Mouse (Mus musculus) adrenal gland, postnatal 10 days (tissue): ENCODE measurements around the gene Taf3. TPM values are rescaled to one million over a fixed set of nuclear protein-coding genes. Genes with fewer than 3 reads are reported as not detected.

ENCODE experiments used
- DNase-seq: peaks from one replicate; pipeline ENCODE4 v3.0.0; 2021; ENCODE audit warnings: mixed read lengths
- total RNA-seq, 2 experiments: library from RNA; stranded (reverse); gene quantifications; 2 replicates each; pipeline ENCODE4 v1.2.3; 2021

The Taf3 gene
- total RNA-seq, 2 experiments from 2014 or later: 9.6 to 10.6 TPM

DNA sequence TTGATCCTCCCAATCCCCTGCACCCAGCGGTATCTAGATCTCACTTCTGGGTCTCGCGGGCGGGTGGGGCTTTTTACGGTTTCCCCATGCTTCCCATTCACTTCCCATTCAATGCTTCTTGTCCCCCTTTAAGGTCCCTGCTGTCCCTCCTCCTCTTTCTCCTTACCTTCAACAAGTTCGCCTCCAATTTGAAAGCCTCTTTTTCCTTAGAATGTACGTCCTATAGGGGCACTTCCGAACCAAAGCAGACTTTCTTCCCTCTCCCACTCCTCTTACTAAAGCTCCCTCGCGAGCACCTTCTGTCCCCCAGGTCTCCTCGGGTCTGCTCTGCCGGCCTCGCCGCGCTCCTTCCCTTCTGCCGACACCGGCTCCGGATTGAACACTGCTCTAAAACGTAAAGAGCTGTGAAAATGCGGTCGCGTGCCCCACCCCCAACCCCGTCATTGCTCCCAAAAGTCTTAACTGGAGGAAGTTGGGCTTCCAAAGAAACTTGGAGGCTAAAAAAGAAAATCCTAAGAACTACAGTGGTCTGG is 158.7 kb downstream of the Taf3 start, which contains the start of gene Gata3:
Gata3 (minus strand) TSS at position 384 of the 533 bp plus-strand sequence.
- no peak for DNase-seq

GRCm38 (mm10) chr2:9888913-9889650 is 159.3 kb downstream of the Taf3 start, which contains the start of gene 9230102O04Rik:
9230102O04Rik (minus strand) TSS chr2:9889540.
- peak; percentile 48 for DNase-seq

GRCm38 (mm10) chr2:9887636-9888035 is 160.8 kb downstream of the Taf3 start:
- no peak for DNase-seq

GRCm38 (mm10) chr2:9886921-9887610 is 161.3 kb downstream of the Taf3 start:
- no peak for DNase-seq

GRCm38 (mm10) chr2:9886031-9886430 is 162.4 kb downstream of the Taf3 start:
- DNase-seq: no peak

DNA sequence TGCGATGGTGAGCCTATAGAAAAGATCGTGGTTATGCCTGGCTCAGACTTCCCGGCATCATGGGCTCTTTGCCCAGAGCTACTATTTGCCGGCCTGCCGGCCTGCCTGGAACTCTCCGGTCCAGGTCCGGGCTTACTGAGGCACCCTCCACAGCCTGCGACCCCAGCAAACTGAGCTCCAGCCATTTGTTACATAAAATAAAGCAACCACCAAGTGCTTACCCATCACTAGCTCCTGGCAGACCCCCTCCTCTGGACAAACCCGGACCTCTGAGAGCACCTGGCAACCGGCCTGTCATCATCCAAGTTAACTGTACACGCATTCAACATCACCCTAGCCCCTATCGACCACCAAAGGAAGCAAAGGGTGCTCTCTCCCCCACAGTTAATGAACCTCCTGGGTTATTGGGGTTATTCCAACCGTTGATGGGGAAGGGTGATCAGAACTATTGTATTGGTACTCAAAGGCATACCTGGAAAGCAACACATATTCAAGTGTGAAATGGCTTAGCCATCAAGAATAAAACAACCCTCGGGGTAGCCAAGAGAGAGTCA is 163.1 kb downstream of the Taf3 start:
- no peak for DNase-seq

DNA sequence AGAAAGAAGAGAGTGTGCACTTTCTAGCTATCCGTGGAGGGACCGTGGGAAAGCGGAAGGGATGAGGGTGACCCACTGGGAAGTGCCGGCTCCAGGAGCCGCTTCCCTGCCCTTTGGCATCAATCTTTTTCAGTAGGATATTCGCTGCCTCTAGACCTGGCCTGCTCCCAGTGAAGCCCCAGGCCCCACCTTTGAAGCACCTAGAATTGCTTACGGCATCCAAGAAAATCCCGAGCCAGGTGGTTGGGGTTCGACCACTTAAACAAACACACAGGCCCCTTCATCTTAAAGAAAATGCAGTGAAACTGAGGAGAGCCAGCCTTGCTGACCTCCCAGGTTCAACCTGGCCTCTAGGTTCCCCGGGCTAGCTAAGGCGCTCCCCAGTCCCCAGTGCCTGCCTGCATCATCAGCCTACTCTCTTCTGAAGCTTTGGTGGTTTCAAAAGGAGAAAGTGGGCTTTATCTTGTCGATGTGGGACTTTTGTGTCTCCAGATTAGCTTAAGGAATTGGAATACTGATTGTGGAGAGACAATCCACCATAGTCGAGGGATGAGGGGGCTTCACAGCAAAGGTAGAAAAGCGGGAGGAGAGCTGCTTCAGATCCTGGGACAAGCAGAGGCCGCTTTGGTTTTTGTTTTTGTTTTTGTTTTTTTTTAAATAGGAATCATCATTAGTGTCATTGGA is 163.7 kb downstream of the Taf3 start:
- DNase-seq: no peak

- DNase-seq: no peak
These were observed 164.4 kb downstream of the Taf3 start for GRCm38 (mm10) chr2:9883803-9884532.

DNA sequence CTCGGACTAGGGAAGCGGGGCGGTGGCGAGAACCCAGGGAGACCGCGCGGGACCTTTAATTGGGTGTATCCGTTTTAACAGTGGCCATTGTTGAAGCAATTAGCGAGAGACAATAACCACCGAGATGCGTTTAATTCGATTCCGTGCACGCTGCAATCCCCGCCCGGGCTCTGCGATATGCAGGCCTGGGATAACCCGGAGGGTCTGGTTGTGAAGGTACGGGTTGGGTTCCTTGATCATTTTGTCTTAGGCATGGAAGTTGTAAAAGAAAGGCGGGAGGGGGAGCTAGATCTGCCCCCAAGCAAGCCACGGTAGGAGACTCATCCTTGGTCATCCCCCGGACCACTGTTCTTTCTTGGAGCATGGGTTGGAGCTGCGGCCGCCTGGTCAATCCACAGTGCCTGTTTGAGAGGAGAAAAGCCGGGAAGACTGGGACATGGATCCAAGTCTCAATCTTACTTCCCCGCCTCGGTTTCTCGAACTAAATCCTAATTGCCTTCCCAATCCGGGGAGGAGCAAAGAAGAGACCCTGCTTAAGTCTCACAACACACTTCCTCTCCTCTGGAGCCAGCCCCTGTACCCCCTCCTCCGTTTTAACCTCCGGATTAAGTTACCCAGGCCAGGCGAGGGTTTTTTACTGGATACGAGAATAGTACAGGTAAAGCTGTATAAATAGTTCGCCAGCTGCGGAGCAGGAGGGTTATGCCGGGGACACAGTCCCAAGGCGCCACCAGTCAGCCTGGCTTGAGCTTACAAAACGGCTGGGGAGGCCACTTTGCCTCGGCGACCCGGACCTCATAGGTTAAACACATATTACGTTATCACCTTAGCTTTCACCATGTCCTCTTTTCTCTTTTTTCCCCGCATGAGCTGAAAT is 165.2 kb downstream of the Taf3 start:
- DNase-seq: no peak

- peak; percentile 37 for DNase-seq
These were observed 165.9 kb downstream of the Taf3 start for GRCm38 (mm10) chr2:9882371-9882925.

DNA sequence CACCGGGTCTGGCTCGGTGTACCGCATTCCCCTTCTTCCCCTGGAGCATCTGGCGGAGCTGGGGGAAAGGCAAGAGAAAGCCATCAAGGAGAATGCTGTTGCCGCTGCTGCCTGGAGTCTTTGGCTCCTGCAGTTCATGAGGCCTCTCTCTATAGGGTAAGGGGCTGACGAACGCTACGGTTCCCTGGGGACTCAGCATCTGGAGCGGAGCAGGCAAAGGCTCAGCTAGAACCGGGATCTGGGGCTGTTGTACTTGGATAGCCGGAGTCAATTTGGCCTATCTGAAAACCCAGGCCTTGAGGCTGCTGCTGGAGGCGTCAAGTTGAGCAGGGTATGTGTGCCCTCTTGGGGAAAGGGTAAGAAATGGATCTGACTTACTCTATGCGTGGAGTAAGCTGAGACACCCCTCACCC is 166.8 kb downstream of the Taf3 start:
- DNase-seq: no peak

GRCm38 (mm10) chr2:9881051-9881591 is 167.3 kb downstream of the Taf3 start, which contains the start of gene 4930412O13Rik:
4930412O13Rik (plus strand) TSS chr2:9881252.
- no peak for DNase-seq

GRCm38 (mm10) chr2:9880271-9880670 is 168.1 kb downstream of the Taf3 start:
- DNase-seq: no peak

DNA sequence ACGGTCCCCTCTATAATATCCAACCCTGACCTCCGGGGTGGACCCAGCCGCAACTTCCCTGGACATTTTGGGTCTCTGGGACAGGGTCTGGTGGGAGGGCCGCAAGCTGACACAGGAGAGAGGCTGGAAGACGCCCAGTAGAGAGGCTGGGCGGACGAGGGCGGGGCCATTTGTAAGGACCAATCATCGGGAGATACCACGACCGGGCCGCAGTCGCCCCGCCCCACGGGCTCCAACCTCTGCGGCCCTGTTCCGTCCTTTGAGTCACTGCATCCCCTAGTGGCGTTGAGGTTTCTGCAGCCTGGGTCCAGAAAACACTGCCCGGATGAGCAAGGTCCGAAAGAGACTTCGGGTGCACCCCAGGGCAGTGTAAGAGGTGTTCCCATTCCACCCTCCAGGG is 168.9 kb downstream of the Taf3 start:
- DNase-seq: peak; percentile 95

DNA sequence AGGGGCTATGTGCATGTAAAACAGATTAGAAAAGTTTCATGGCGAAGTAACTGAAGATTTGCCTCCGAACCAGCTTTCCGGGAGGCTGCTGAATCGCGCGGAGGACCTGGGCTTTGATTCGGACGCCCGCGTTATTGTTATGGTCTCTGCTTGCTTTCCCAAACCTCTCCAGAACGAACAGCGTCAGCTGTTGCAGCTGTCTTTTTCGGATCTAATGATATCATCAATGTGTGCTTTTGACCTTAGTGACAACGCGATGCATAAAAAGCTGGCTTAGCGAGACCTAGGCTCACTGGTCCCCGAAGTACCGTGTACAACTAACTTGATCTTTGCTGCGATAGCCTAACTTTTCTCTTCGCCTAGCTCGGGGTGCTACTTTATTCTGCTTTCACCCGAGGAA is 169.3 kb downstream of the Taf3 start:
- DNase-seq: peak; percentile 50

DNA sequence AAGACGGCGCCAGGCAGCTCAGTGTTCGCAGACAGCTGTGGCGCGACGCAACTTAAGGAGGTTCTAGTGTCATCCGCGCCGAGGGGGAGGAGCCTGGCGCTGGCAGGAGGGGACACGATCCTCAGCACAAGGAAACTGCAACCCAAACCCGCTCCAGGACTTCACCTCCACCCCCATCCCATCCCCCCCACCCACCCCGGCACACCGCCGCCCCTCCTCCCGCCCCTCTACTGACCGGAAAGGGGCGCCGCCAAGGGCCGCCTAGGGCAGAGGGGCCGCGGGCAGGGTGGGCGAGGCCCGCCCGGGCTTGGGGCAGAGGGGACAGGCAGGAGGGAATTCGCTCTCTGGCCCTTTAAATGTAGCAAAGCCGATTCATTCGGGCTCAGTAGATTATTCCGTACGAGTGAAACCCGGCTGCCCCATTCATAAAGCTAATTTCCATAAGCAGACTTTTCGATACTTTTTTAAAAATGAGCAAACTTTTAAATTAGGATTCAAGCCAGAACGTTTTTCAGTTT is 169.8 kb downstream of the Taf3 start:
- DNase-seq: peak; percentile 57

GRCm38 (mm10) chr2:9877966-9878563 is 170.3 kb downstream of the Taf3 start:
- DNase-seq: no peak

DNA sequence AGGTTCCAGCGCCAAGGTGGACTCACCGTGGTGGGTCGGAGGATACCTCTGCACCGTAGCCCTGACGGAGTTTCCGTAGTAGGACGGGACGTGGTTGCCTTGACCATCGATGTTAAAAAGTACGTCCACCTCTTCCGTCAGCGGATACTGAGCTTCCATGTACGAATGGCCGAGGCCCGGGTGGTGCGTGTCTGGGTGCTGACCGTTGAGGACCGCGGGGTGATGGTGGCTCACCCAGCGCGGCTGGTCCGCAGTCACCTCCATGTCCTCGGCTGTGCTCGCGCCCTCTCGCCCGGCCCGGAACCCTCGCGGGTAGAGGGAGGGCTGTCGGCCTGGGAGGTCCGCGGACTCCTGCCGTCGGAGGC is 171.1 kb downstream of the Taf3 start:
- DNase-seq: no peak

DNA sequence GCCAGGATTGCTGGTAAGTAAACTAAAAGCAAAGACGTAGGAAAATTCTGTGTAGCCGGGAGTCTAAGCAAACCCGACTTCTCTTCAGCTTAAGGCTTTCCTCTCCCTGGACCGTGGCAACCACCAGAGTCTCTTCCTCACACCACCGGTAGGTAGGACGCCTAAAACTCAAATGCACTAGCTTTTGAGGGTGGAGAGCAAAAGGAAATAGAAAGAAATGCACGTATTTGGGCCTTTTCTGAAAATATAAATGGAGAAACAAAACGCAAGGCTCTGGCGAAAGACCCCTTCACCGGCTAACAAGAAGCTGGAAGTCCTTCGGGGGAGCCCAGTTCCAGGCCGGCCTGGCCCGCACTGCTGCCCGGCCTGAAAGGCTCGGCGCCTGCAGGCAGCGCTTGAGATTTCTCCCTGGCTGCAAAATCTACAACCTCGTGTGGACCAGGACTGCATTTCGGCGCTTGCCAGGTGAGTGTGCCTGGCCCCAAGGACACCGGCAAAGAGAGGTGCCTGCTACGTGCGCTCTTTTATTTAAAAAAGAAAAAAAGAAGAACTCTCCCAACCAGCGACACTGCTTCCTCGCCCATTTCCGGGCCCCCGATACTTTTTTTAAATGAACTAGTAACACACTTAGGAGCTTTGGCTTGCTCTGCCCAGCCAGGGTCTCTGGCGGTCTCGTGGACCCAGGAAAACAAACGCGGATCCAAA is 171.6 kb downstream of the Taf3 start:
- DNase-seq: no peak
